Mouse (Mus musculus): ENCODE measurements around the gene Cpsf6. TPM values are rescaled to one million over a fixed set of nuclear protein-coding genes. Genes with fewer than 3 reads are reported as not detected.

The Cpsf6 gene
- polyA plus RNA-seq, 1 experiment from 2014 or later: 110 TPM

GRCm38 (mm10) chr10:117420502-117421282 lies 40.9 kb upstream of the Cpsf6 start:
- H3K9me3 ChIP-seq (ENCODE audit: control insufficient read depth, low read length): no peaks in the 10 kb centered on the region

DNA sequence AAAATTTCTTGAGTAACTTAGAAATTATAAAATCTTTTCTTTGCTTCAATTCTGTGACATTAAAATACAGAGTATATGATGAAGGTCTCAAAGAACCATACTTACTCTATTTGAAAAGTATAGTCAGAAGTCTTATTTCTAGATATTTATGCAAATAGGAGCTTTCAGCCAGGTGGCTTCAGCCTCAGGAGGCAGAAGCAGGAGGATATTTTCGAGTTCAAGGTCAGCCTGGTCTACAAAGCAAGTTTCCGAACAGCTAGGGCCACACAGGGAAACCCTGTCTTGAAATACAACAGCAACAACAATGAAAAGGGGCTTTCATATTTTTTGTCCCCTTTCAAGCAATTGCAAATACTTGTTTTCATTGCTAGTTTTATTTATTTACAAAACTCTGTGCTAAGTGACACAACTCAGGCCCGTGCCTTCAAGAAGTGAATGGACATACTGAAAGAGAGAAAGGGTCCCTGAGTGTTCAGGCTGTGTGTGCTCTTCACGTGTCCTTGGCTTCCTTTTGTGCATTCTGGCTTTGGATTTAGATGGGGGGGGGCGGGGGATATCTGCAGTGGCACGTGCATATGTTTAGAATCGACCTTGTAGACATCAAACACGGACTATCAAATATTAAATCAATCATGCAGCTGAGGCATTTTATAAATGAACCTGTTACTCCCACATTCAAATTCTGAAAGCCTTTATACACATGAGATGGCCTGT lies 39.9 kb upstream of the Cpsf6 start:
- Histone ChIP-seq H3K4me3 (ENCODE audit: low read length) (no peak overlapping the region), H3K9me3 (ENCODE audit: control insufficient read depth, low read length) (no peaks in the 10 kb centered on the region), H3K9ac (ENCODE audit: low read depth, low read length) (no peak overlapping the region), H3K27me3 (replicated peaks; ENCODE audit: control insufficient read depth, insufficient read depth, low read length) (no peaks in the 10 kb centered on the region), H3K27ac (ENCODE audit: low read length) (no peak overlapping the region), H3K36me3 (ENCODE audit: control insufficient read depth, insufficient read depth, low read length) (no peaks in the 10 kb centered on the region), H3K4me2 (ENCODE audit: low read depth, low read length) (no peak overlapping the region), H3K4me1 (ENCODE audit: control insufficient read depth, insufficient read depth, low read length) (peaks cover 6% of the 10 kb centered on the region)
- WGBS: 73% methylated on average over 8 of the region's 8 CpGs
- ATAC-seq: no peak

More at GRCm38 (mm10) chr10:117420502-117421282, 40.9 kb upstream of the Cpsf6 start:
- no peak overlapping the region for H3K27ac ChIP-seq (ENCODE audit: low read length)
- no peak overlapping the region for H3K4me3 ChIP-seq (ENCODE audit: low read length)
- peaks cover 6% of the 10 kb centered on the region for H3K4me1 ChIP-seq (ENCODE audit: control insufficient read depth, insufficient read depth, low read length)
- H3K27me3 ChIP-seq (replicated peaks; ENCODE audit: control insufficient read depth, insufficient read depth, low read length): no peaks in the 10 kb centered on the region
- no peak for ATAC-seq
- no peak overlapping the region for H3K9ac ChIP-seq (ENCODE audit: low read depth, low read length)
- WGBS: 85% methylated on average over 9 of the region's 9 CpGs
- H3K36me3 ChIP-seq (ENCODE audit: control insufficient read depth, insufficient read depth, low read length): no peaks in the 10 kb centered on the region
- no peak overlapping the region for H3K4me2 ChIP-seq (ENCODE audit: low read depth, low read length)

GRCm38 (mm10) chr10:117418668-117419237 lies 38.9 kb upstream of the Cpsf6 start:
- Histone ChIP-seq H3K27me3 (replicated peaks; ENCODE audit: control insufficient read depth, insufficient read depth, low read length) (no peaks in the 10 kb centered on the region), H3K9ac (ENCODE audit: low read depth, low read length) (no peak overlapping the region; the same call in 1 of the 2 replicates), H3K9me3 (ENCODE audit: control insufficient read depth, low read length) (no peaks in the 10 kb centered on the region), H3K36me3 (ENCODE audit: control insufficient read depth, insufficient read depth, low read length) (no peaks in the 10 kb centered on the region), H3K4me1 (ENCODE audit: control insufficient read depth, insufficient read depth, low read length) (peaks cover 6% of the 10 kb centered on the region), H3K27ac (ENCODE audit: low read length) (no peak overlapping the region), H3K4me3 (ENCODE audit: low read length) (peak overlapping the region; percentile 36), H3K4me2 (ENCODE audit: low read depth, low read length) (peak overlapping the region; percentile 68)
- WGBS: 37% methylated on average over 24 of the region's 24 CpGs
- ATAC-seq: peak; percentile 34

DNA sequence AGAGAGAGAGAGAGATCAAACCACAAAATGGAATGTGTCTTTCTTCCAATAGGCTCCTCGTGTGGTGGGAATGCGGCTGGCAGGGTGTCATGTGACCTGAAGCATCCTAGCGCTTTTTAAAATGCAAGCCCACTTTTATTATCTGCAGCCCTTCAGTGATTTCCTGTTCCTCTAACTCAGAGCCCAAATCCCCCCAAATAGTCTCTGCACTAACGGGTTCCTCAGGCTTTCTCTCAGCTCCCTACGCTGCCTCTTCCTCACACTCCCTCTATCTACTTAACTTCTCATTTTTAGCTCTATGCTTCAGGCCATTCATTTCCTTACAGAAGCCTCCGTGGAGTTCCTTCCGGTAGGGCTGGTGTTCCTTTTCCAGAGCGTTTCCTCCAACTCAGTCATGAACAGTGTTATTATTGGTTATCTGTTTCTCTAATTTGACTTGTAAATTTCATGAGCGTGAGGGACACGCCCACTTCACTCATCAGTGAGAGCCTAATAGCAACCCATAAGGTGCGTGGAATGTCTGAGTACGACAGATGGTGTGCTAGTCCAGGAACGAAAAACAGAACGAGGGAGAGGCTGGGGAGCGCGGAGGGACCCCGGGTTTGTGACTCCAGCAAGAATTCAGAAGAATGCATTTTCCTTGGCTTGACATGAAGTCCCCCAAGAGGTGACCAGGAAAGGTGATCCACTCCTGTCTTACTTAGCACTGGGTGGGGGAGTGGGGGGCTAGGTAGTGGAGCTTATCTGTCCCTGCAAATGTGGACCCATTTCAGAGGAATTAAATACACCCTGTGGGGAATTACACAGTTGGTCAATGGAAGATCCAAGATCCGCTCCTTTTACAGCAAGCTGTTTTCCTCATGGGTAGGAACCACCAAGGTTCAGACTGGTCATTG lies 38.2 kb upstream of the Cpsf6 start:
- 17% methylated on average over 18 of the region's 18 CpGs for WGBS
- Histone ChIP-seq H3K4me2 (ENCODE audit: low read depth, low read length) (peak overlapping the region; percentile 68), H3K27ac (ENCODE audit: low read length) (no peak overlapping the region), H3K9me3 (ENCODE audit: control insufficient read depth, low read length) (no peaks in the 10 kb centered on the region), H3K4me1 (ENCODE audit: control insufficient read depth, insufficient read depth, low read length) (peaks cover 6% of the 10 kb centered on the region), H3K4me3 (ENCODE audit: low read length) (peak overlapping the region; percentile 36), H3K27me3 (replicated peaks; ENCODE audit: control insufficient read depth, insufficient read depth, low read length) (no peaks in the 10 kb centered on the region), H3K9ac (ENCODE audit: low read depth, low read length) (peak overlapping the region; percentile 42; the same call in 1 of the 2 replicates), H3K36me3 (ENCODE audit: control insufficient read depth, insufficient read depth, low read length) (no peaks in the 10 kb centered on the region)
- peak; percentile 80 for ATAC-seq

DNA sequence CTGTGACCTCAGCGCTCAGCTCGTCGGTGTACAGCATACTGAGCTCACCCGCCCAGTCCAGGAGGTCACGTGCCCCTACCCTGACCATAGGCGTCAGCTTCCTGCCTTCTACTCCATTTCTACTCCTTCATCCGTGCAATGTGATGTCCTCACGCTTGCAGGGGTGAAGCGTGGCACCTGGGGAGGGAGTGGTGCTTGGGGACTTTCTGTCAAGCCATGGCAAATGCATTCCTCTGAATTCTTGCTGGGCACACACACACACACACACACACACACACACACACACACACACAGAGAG lies 37.6 kb upstream of the Cpsf6 start:
- Histone ChIP-seq H3K9me3 (ENCODE audit: control insufficient read depth, low read length) (no peaks in the 10 kb centered on the region), H3K36me3 (ENCODE audit: control insufficient read depth, insufficient read depth, low read length) (no peaks in the 10 kb centered on the region), H3K27ac (ENCODE audit: low read length) (no peak overlapping the region), H3K4me2 (ENCODE audit: low read depth, low read length) (peak overlapping the region; percentile 68), H3K27me3 (replicated peaks; ENCODE audit: control insufficient read depth, insufficient read depth, low read length) (no peaks in the 10 kb centered on the region), H3K4me3 (ENCODE audit: low read length) (peak overlapping the region; percentile 36; the same call in 1 of the 2 replicates), H3K9ac (ENCODE audit: low read depth, low read length) (no peak overlapping the region; the same call in 1 of the 2 replicates), H3K4me1 (ENCODE audit: control insufficient read depth, insufficient read depth, low read length) (peaks cover 6% of the 10 kb centered on the region)
- WGBS: 49% methylated on average over 9 of the region's 9 CpGs
- ATAC-seq: peak; percentile 67

- 84% methylated on average over 16 of the region's 16 CpGs for WGBS
- ATAC-seq: no peak
- Histone ChIP-seq H3K36me3 (ENCODE audit: control insufficient read depth, insufficient read depth, low read length) (no peaks in the 10 kb centered on the region), H3K4me1 (ENCODE audit: control insufficient read depth, insufficient read depth, low read length) (peaks cover 6% of the 10 kb centered on the region), H3K9me3 (ENCODE audit: control insufficient read depth, low read length) (no peaks in the 10 kb centered on the region), H3K9ac (ENCODE audit: low read depth, low read length) (no peak overlapping the region; the same call in 1 of the 2 replicates), H3K27me3 (replicated peaks; ENCODE audit: control insufficient read depth, insufficient read depth, low read length) (no peaks in the 10 kb centered on the region), H3K4me3 (ENCODE audit: low read length) (peak overlapping the region; percentile 36; the same call in 1 of the 2 replicates), H3K4me2 (ENCODE audit: low read depth, low read length) (peak overlapping the region; percentile 68), H3K27ac (ENCODE audit: low read length) (no peak overlapping the region)
These were observed 37.0 kb upstream of the Cpsf6 start for GRCm38 (mm10) chr10:117416636-117417469.

GRCm38 (mm10) chr10:117416095-117416494 lies 36.3 kb upstream of the Cpsf6 start:
- ATAC-seq: no peak
- Histone ChIP-seq H3K9me3 (ENCODE audit: control insufficient read depth, low read length) (no peaks in the 10 kb centered on the region), H3K4me3 (ENCODE audit: low read length) (no peak overlapping the region), H3K27me3 (replicated peaks; ENCODE audit: control insufficient read depth, insufficient read depth, low read length) (no peaks in the 10 kb centered on the region), H3K27ac (ENCODE audit: low read length) (no peak overlapping the region), H3K4me1 (ENCODE audit: control insufficient read depth, insufficient read depth, low read length) (peaks cover 6% of the 10 kb centered on the region), H3K36me3 (ENCODE audit: control insufficient read depth, insufficient read depth, low read length) (no peaks in the 10 kb centered on the region), H3K9ac (ENCODE audit: low read depth, low read length) (no peak overlapping the region), H3K4me2 (ENCODE audit: low read depth, low read length) (no peak overlapping the region)
- 86% methylated on average over 9 of the region's 9 CpGs for WGBS

GRCm38 (mm10) chr10:117415364-117416057 lies 35.7 kb upstream of the Cpsf6 start:
- Histone ChIP-seq H3K27me3 (replicated peaks; ENCODE audit: control insufficient read depth, insufficient read depth, low read length) (no peaks in the 10 kb centered on the region), H3K36me3 (ENCODE audit: control insufficient read depth, insufficient read depth, low read length) (no peaks in the 10 kb centered on the region), H3K27ac (ENCODE audit: low read length) (no peak overlapping the region), H3K9me3 (ENCODE audit: control insufficient read depth, low read length) (no peaks in the 10 kb centered on the region), H3K4me1 (ENCODE audit: control insufficient read depth, insufficient read depth, low read length) (peaks cover 6% of the 10 kb centered on the region), H3K9ac (ENCODE audit: low read depth, low read length) (no peak overlapping the region), H3K4me3 (ENCODE audit: low read length) (no peak overlapping the region), H3K4me2 (ENCODE audit: low read depth, low read length) (no peak overlapping the region)
- no peak for ATAC-seq
- WGBS: 94% methylated on average over 6 of the region's 6 CpGs
